Mouse (Mus musculus) bone marrow macrophage, adult 2 months (primary cell): Measurements from ENCODE around the gene Mbd3.

Experiments
- CTCF ChIP-seq: IDR thresholded peaks from 2 replicates; pipeline ENCODE4 v1.5.1; 2012; ENCODE audit warnings: low read depth, mild to moderate bottlenecking, low read length, moderate library complexity
- POLR2A ChIP-seq: IDR thresholded peaks from 2 replicates; pipeline ENCODE4 v1.6.1; 2012; ENCODE audit warnings: mild to moderate bottlenecking, low read depth, low read length, borderline replicate concordance

DNA sequence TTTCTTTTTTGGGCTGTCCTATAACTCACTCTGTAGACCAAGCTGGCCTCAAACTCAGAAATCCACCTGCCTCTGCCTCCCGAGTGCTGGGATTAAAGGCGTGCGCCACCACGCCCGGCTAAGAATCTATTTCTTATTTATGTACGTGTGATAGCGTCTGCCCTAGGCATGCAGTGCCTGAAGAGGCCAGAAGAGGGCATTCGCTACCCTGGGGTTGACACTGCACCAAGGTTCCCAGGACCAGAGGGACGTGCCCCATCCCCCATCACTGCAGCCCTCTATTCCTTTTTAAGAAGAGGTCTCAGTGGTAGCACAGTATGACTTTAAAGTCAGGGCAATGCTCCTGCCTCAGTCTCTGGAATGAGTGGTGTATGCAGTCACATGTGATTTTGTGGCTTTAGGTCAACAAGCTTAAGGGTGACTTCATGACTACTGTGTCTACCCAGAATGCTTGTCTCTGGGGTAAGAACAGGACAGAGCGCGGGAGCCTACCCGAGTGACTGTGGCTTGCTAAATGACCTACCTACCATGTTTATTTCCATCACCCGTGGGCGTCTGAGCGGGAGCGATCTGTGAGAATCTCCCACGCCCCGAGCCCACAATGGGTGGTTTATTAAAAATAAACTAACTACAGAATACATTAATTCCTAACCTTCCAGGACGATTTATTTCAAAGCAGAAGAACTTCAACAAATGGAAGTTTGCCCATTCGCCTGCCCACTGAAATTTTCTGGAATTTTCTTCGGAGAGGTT, 29.2 kb downstream of the Mbd3 start:
- no peak for TF ChIP-seq POLR2A
- no peak for TF ChIP-seq CTCF
